Mouse (Mus musculus) G1E-ER4 (cell line): ENCODE data around the gene Aox4. TPM values are rescaled to one million over a fixed set of nuclear protein-coding genes. Genes with fewer than 3 reads are reported as not detected.

Experiments used
- GATA1 ChIP-seq: IDR thresholded peaks from one replicate; pipeline ENCODE4 v1.8.0; 2012; ENCODE audit warnings: low read length, inconsistent platforms
- polyA plus RNA-seq: library from polyadenylated mRNA; stranded (reverse); fragments of >175 nt; gene quantifications from 2 replicates; pipeline ENCODE4 v1.2.3, GENCODE M21; 2012

Gene Aox4
- polyA plus RNA-seq, 1 experiment = 0.05 TPM

- no peak for TF ChIP-seq GATA1
Measured at GRCm38 (mm10) chr1:58280381-58280780, 70.2 kb downstream of the Aox4 start.

GRCm38 (mm10) chr1:58280939-58281624, 70.9 kb downstream of the Aox4 start:
- no peak for TF ChIP-seq GATA1

GRCm38 (mm10) chr1:58281625-58281988, 71.4 kb downstream of the Aox4 start:
- no peak for TF ChIP-seq GATA1

- TF ChIP-seq GATA1 = no peak
Measured at GRCm38 (mm10) chr1:58284505-58284904, 74.3 kb downstream of the Aox4 start.

GRCm38 (mm10) chr1:58288091-58288490, 77.9 kb downstream of the Aox4 start:
- TF ChIP-seq GATA1 = no peak

GRCm38 (mm10) chr1:58289863-58290469, 79.8 kb downstream of the Aox4 start:
- TF ChIP-seq GATA1 = no peak

- TF ChIP-seq GATA1 = no peak
Measured at GRCm38 (mm10) chr1:58291394-58292300, 81.5 kb downstream of the Aox4 start.

- TF ChIP-seq GATA1 = no peak
Measured at GRCm38 (mm10) chr1:58294730-58295129, 84.5 kb downstream of the Aox4 start.

- no peak for TF ChIP-seq GATA1
Measured at GRCm38 (mm10) chr1:58296278-58296677, 86.1 kb downstream of the Aox4 start.

- TF ChIP-seq GATA1 = no peak
Measured at GRCm38 (mm10) chr1:58296821-58297220, 86.6 kb downstream of the Aox4 start.

GRCm38 (mm10) chr1:58298347-58298746, 88.2 kb downstream of the Aox4 start:
- TF ChIP-seq GATA1 = no peak

- no peak for TF ChIP-seq GATA1
Measured at GRCm38 (mm10) chr1:58301073-58301472, 90.9 kb downstream of the Aox4 start.

GRCm38 (mm10) chr1:58302015-58302414, 91.8 kb downstream of the Aox4 start:
- no peak for TF ChIP-seq GATA1

GRCm38 (mm10) chr1:58303009-58303408, 92.8 kb downstream of the Aox4 start:
- no peak for TF ChIP-seq GATA1

GRCm38 (mm10) chr1:58303726-58304125, 93.5 kb downstream of the Aox4 start:
- no peak for TF ChIP-seq GATA1

GRCm38 (mm10) chr1:58304296-58304695, 94.1 kb downstream of the Aox4 start:
- TF ChIP-seq GATA1 = no peak
